Mouse (Mus musculus) CD4-positive, CD25-positive, alpha-beta regulatory T cell, adult 2 months (primary cell): ENCODE data around the gene Gm20909.
"Not testable (repeated sequence)": the region's sequence is repeated elsewhere in the genome, so short reads cannot be mapped to it uniquely, and the experiment has no call there.

Source experiments
- DNase-seq: peaks from one replicate; pipeline ENCODE4 v3.0.0-alpha.2; 2012; ENCODE audit warnings: low read depth, low spot score

The Gm20909 gene

DNA sequence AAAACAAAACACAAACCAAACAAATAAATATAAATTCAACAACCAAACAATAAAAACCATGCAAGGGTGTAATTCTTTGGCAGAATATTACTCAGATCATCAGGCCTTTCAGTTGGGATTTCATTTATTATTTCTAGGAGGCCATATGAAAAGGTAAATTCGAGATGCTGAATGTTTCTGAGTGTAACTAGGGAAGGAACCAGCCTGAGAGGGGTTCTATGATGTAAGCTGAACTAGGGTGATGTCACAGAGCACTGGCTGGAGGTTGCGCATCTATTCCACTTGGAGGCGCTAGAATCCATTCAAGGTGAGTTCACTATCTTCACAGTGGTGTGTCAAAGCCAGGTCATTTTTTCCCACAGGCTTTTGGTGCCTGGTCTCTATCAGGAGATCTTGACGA lies at the start of gene Gm20909:
TSS of gene Gm20909 (plus strand) at position 301 of the 400 bp plus-strand sequence.
- not testable (repeated sequence) for DNase-seq
